Mouse (Mus musculus): ENCODE measurements around the gene Spp1. TPM values are rescaled to one million over a fixed set of nuclear protein-coding genes. Genes with fewer than 3 reads are reported as not detected.
A peak's percentile ranks its signal among the peaks of the same experiment; 100 is the strongest.
"Not testable (repeated sequence)": the region's sequence is repeated elsewhere in the genome, so short reads cannot be mapped to it uniquely, and the experiment has no call there.

Spp1 gene
- polyA plus RNA-seq, 1 experiment from 2014 or later = 6.6 TPM

DNA sequence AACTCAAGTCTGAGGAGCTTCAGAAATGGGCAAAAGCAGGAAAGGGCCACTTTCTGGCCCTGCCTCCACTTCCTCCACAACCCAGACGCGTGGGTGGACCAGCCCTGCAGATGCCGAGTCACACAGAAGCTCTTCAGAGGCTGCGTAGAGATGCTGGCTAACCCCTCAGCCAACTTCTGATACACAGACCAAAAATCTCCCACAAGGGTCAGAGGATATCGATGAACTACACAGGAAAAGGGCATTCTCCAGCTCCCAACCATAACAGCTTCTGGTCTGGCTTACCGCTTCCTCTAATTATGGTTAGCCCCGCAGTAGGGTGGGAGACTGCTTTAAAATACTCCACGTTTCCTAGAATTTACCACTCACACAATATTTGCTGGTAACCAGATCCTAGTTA lies 9.0 kb upstream of the Spp1 start:
- ATAC-seq (ENCODE audit: insufficient read depth) (no peak), DNase-seq (no peak)
- Histone ChIP-seq H3K4me1 (ENCODE audit: insufficient read depth) (no peaks in the 10 kb centered on the region), H3K27ac (ENCODE audit: low read depth) (no peak overlapping the region), H3K27me3 (ENCODE audit: insufficient read depth, low read length) (no peaks in the 10 kb centered on the region), H3K36me3 (ENCODE audit: insufficient read depth) (no peaks in the 10 kb centered on the region), H3K9ac (no peak overlapping the region), H3K4me3 (ENCODE audit: low read depth, low read length) (no peak overlapping the region), H3K4me2 (no peak overlapping the region), H3K9me3 (ENCODE audit: low read depth, low read length) (no peaks in the 10 kb centered on the region)
- WGBS = 71% methylated on average over 8 of the region's 8 CpGs
- TF ChIP-seq CTCF (IDR thresholded peaks at IDR 0.05; ENCODE audit: low read depth) = no peak

DNA sequence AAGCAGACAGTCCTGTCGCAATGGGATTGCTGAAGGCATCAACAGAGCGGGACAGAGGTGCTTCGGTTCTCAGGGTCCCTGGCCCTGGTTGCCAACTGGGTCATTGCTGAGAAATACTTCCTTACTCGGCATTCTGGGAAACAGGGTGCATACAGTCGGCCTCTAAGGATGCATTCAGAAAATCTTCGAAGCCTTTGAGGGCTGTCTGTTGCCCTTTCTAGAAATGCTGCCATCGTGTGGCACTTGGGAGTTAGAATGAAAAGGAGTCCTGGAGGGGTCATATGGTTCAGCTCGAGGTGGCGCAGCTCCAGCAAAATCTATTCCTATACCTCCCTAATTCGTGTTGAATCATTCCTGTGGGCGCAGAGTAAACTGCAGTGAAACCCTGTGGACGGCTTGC lies 2.0 kb upstream of the Spp1 start:
- H3K4me1 ChIP-seq (ENCODE audit: insufficient read depth) = no peaks in the 10 kb centered on the region
- no peaks in the 10 kb centered on the region for H3K27me3 ChIP-seq (ENCODE audit: insufficient read depth, low read length)
- peak overlapping the region; percentile 7; the same call in 1 of the 2 replicates for H3K4me2 ChIP-seq
- peak; percentile 32 for DNase-seq
- no peak overlapping the region for H3K4me3 ChIP-seq (ENCODE audit: low read depth, low read length)
- WGBS = 42% methylated on average over 12 of the region's 12 CpGs
- H3K36me3 ChIP-seq (ENCODE audit: insufficient read depth) = no peaks in the 10 kb centered on the region
- ATAC-seq (ENCODE audit: insufficient read depth) = no peak
- H3K27ac ChIP-seq (ENCODE audit: low read depth) = no peak overlapping the region
- TF ChIP-seq CTCF (IDR thresholded peaks at IDR 0.05; ENCODE audit: low read depth) = peak; percentile 36
- H3K9ac ChIP-seq = no peak overlapping the region
- no peaks in the 10 kb centered on the region for H3K9me3 ChIP-seq (ENCODE audit: low read depth, low read length)

DNA sequence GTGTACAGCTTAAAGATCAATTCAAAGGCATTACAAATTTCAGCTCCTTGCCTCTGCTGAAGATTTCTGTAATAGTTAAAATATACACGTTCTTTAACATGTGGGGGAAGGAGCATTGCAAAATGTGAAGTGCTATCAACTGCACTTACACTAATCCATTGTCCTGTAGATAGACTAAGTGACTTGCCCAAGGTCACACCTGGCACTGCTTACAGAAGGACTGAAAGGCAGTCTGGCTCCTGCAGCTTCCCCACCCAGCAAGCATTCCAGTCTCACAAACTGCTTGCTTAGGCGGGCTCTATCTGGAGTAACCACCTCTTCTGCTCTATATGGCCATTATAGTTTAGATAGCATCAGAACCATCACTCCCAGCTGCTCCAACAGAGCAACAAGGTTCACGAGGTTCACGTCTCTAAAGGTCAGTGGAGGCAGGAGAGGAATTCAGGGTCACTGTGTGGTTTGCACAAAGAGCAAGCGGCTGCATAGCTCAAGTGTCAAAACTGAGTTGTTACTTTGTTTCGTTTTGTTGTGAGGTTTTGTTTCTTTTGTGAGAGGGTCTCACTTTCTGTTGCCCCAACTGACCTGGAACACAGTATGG lies 851 bp upstream of the Spp1 start:
- Histone ChIP-seq H3K9me3 (ENCODE audit: low read depth, low read length) (no peaks in the 10 kb centered on the region), H3K27me3 (ENCODE audit: insufficient read depth, low read length) (no peaks in the 10 kb centered on the region), H3K9ac (no peak overlapping the region), H3K36me3 (ENCODE audit: insufficient read depth) (no peaks in the 10 kb centered on the region), H3K27ac (ENCODE audit: low read depth) (no peak overlapping the region), H3K4me3 (ENCODE audit: low read depth, low read length) (no peak overlapping the region), H3K4me2 (no peak overlapping the region), H3K4me1 (ENCODE audit: insufficient read depth) (no peaks in the 10 kb centered on the region)
- no peak for DNase-seq
- WGBS = 35% methylated on average over 6 of the region's 6 CpGs
- ATAC-seq (ENCODE audit: insufficient read depth) = no peak
- TF ChIP-seq CTCF (IDR thresholded peaks at IDR 0.05; ENCODE audit: low read depth) = no peak

DNA sequence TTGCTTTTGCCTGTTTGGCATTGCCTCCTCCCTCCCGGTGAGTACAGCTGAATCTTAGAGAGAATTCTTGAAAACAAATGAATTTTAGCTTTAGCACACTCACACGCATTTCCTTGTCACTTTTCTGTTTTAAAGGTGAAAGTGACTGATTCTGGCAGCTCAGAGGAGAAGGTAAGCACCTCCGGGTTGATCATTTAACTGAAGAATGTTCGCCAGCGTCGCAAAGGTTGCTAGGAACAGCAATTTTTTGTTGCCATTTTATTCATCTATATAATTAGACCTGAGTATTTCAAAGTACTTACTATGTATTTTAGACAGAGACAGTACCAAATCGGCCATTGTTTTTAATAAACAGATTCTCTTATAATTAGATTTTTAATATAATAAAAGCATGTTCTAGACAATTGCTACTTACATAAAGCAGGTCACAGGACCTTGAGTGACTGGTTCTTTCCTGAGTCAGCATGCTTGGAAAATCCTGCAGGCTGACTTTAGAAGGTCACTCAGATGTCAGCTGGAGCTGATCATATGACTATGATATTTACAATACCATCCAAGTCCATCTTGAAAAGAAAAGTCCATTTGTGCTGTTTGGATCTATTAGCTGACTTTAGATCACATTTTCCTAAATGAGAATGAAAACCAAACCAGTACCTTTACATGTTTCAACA lies 1.6 kb downstream of the Spp1 start:
- no peak overlapping the region for H3K4me2 ChIP-seq
- WGBS = 62% methylated on average over 7 of the region's 7 CpGs
- no peak for ATAC-seq (ENCODE audit: insufficient read depth)
- no peaks in the 10 kb centered on the region for H3K9me3 ChIP-seq (ENCODE audit: low read depth, low read length)
- no peak overlapping the region for H3K9ac ChIP-seq
- no peak for TF ChIP-seq CTCF (IDR thresholded peaks at IDR 0.05; ENCODE audit: low read depth)
- H3K4me3 ChIP-seq (ENCODE audit: low read depth, low read length) = no peak overlapping the region
- H3K4me1 ChIP-seq (ENCODE audit: insufficient read depth) = no peaks in the 10 kb centered on the region
- no peak overlapping the region for H3K27ac ChIP-seq (ENCODE audit: low read depth)
- H3K27me3 ChIP-seq (ENCODE audit: insufficient read depth, low read length) = no peaks in the 10 kb centered on the region
- no peak for DNase-seq
- no peaks in the 10 kb centered on the region for H3K36me3 ChIP-seq (ENCODE audit: insufficient read depth)

DNA sequence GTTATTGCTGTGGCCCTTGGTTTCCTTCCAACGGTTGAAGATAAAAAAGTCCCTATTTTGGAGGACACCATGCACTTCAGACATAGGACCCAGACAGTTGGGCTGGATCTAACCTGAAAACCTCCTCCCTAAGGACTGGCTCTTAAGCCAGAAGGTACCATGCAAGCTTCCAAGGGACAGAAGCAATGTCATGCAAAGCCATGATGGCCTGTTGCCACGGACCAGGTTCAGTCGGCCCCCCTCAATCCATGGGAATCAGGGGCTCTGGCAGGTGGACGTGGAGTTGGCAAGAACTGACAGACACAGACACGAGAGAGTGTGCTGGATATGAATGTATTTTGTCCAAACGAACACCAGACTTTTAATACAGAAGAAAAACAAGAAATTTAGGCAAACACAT lies 7.5 kb downstream of the Spp1 start:
- H3K27ac ChIP-seq (ENCODE audit: low read depth) = no peak overlapping the region
- H3K4me1 ChIP-seq (ENCODE audit: insufficient read depth) = no peaks in the 10 kb centered on the region
- ATAC-seq (ENCODE audit: insufficient read depth) (no peak), DNase-seq (no peak)
- H3K4me3 ChIP-seq (ENCODE audit: low read depth, low read length) = no peak overlapping the region
- no peaks in the 10 kb centered on the region for H3K27me3 ChIP-seq (ENCODE audit: insufficient read depth, low read length)
- H3K4me2 ChIP-seq = no peak overlapping the region
- no peak overlapping the region for H3K9ac ChIP-seq
- 63% methylated on average over 6 of the region's 6 CpGs for WGBS
- TF ChIP-seq CTCF (IDR thresholded peaks at IDR 0.05; ENCODE audit: low read depth) = no peak
- H3K9me3 ChIP-seq (ENCODE audit: low read depth, low read length) = no peaks in the 10 kb centered on the region
- H3K36me3 ChIP-seq (ENCODE audit: insufficient read depth) = no peaks in the 10 kb centered on the region

DNA sequence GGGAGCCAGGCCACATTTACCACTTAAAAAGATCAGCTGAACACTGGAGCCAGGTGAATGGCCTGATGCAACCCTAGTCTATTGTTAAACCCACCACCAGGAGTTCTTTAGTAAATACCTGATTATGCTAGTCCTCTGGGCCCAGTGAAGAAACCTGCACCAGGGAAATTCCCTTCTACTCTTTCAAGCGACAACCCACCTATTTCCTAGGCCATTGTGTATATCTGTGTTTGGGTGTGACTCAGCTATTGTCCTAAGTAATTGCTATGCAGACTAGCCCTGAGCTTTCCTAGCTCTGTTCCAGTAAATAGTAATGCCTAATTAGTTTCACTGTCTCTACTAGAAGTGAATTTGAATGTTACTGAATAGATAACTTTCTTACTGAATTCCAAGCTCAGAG lies 7.9 kb downstream of the Spp1 start:
- Histone ChIP-seq H3K9ac (no peak overlapping the region), H3K27me3 (ENCODE audit: insufficient read depth, low read length) (no peaks in the 10 kb centered on the region), H3K9me3 (ENCODE audit: low read depth, low read length) (no peaks in the 10 kb centered on the region), H3K4me2 (no peak overlapping the region), H3K27ac (ENCODE audit: low read depth) (no peak overlapping the region), H3K36me3 (ENCODE audit: insufficient read depth) (no peaks in the 10 kb centered on the region), H3K4me3 (ENCODE audit: low read depth, low read length) (no peak overlapping the region), H3K4me1 (ENCODE audit: insufficient read depth) (no peaks in the 10 kb centered on the region)
- 57% methylated on average over 1 of the region's 1 CpGs for WGBS
- no peak for TF ChIP-seq CTCF (IDR thresholded peaks at IDR 0.05; ENCODE audit: low read depth)
- DNase-seq (no peak), ATAC-seq (ENCODE audit: insufficient read depth) (no peak)

DNA sequence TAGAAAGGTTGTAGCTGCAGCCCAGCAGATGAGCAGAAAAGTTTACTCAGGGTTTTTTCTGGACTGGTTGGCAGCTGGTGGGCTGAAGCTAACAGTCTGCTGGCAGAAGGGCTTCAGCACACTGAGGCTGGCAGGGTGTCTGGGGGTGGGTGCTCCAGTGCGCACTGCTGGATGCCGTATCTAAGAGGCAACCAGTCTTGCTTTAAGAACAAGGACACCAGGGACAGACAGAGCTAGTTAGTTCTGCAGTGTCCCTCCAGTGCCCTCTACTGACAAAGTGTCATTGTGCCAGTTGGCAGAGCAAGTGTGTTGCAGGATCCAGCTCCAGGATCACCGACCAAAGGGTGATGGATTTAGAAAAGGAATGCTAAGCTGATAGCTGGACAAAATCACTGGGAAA lies 11.2 kb downstream of the Spp1 start:
- no peak overlapping the region for H3K4me3 ChIP-seq (ENCODE audit: low read depth, low read length)
- no peaks in the 10 kb centered on the region for H3K4me1 ChIP-seq (ENCODE audit: insufficient read depth)
- H3K9me3 ChIP-seq (ENCODE audit: low read depth, low read length) = no peaks in the 10 kb centered on the region
- H3K27me3 ChIP-seq (ENCODE audit: insufficient read depth, low read length) = no peaks in the 10 kb centered on the region
- H3K36me3 ChIP-seq (ENCODE audit: insufficient read depth) = no peaks in the 10 kb centered on the region
- no peak overlapping the region for H3K27ac ChIP-seq (ENCODE audit: low read depth)
- H3K4me2 ChIP-seq = no peak overlapping the region
- WGBS = 6% methylated on average over 3 of the region's 3 CpGs
- peak; percentile 75 for ATAC-seq (ENCODE audit: insufficient read depth)
- peak; percentile 84 for TF ChIP-seq CTCF (IDR thresholded peaks at IDR 0.05; ENCODE audit: low read depth)
- H3K9ac ChIP-seq = no peak overlapping the region
- peak; percentile 83 for DNase-seq

DNA sequence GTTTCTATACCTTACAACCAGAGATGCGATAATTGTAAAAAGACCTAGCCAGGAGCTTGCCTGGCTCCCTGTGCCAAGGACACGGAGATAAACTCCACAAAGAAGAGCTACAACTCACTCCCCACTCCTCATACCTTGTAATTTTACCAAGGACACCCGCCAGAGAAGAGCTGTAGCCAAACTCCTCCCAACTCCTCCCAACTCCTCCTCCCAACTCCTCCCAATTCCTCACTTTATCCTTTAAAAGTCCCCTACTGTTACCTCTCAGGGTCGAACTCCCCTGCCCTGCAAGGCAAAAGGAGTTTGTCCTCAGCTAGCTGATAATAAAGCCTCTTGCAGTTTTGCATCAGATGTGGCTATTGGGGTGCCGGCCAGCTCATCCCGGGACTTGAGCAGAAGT lies 13.4 kb downstream of the Spp1 start:
- not testable (repeated sequence) for H3K4me2 ChIP-seq; H3K9ac ChIP-seq; H3K4me1 ChIP-seq (ENCODE audit: insufficient read depth); H3K27ac ChIP-seq (ENCODE audit: low read depth); H3K36me3 ChIP-seq (ENCODE audit: insufficient read depth); H3K27me3 ChIP-seq (ENCODE audit: insufficient read depth, low read length); H3K9me3 ChIP-seq (ENCODE audit: low read depth, low read length); H3K4me3 ChIP-seq (ENCODE audit: low read depth, low read length); ATAC-seq (ENCODE audit: insufficient read depth); DNase-seq
- WGBS = 19% methylated on average over 6 of the region's 6 CpGs

Measured in lung, embryonic 14.5 days (tissue).